Mouse (Mus musculus) embryonic facial prominence, embryonic 14.5 days (tissue): ENCODE measurements at regions not wholly inside any gene's neighbourhood (a gene's known extent, or its start where the extent isn't known, plus 50 kb on each side); places are given as distances from the start of the nearest gene placed in this dataset.

Experiments
- ATAC-seq: fragments of 200-750 bp; cut with Nextera tagmentation; 2 replicates; pipeline ENCODE4 v1.8.0; 2017; ENCODE audit warnings: low read depth, moderate number of reproducible peaks, moderate TSS enrichment
- DNase-seq: peaks from one replicate; pipeline ENCODE4 v3.0.0-alpha.2; 2015; ENCODE audit warnings: low spot score
- H3K27ac ChIP-seq: fragments of 300-500 bp; sonication (generic); replicated peaks from 2 replicates; pipeline ENCODE4 v1.5.1; 2014; ENCODE audit warnings: low read depth, mild to moderate bottlenecking, low read length, moderate library complexity
- H3K27me3 ChIP-seq: fragments of 300-500 bp; sonication (generic); replicated peaks from 2 replicates; pipeline ENCODE4 v1.6.1; 2014; ENCODE audit warnings: low read length; ENCODE audit not compliant: control insufficient read depth, insufficient read depth
- H3K36me3 ChIP-seq: fragments of 300-500 bp; sonication (generic); 2 replicates; pipeline ENCODE4 v1.6.1; 2014; ENCODE audit warnings: low read length, mixed read lengths; ENCODE audit not compliant: control insufficient read depth, insufficient read depth
- H3K4me1 ChIP-seq: fragments of 300-500 bp; sonication (generic); 2 replicates; pipeline ENCODE4 v1.6.1; 2014; ENCODE audit warnings: antibody characterized with exemption, low read length; ENCODE audit not compliant: control insufficient read depth, insufficient read depth
- H3K4me2 ChIP-seq: fragments of 300-500 bp; sonication (generic); 2 replicates; pipeline ENCODE4 v1.6.1; 2014; ENCODE audit warnings: low read depth, mild to moderate bottlenecking, low read length, moderate library complexity, mixed read lengths
- H3K4me3 ChIP-seq: fragments of 300-500 bp; sonication (generic); 2 replicates; pipeline ENCODE4 v1.5.1; 2014; ENCODE audit warnings: low read depth, mild to moderate bottlenecking, low read length
- H3K9ac ChIP-seq: fragments of 300-500 bp; sonication (generic); 2 replicates; pipeline ENCODE4 v1.6.1; 2014; ENCODE audit warnings: low read depth, mild to moderate bottlenecking, low read length, moderate library complexity, mixed read lengths
- H3K9me3 ChIP-seq: fragments of 300-500 bp; sonication (generic); 2 replicates; pipeline ENCODE4 v1.6.1; 2016; ENCODE audit warnings: low read length; ENCODE audit not compliant: control insufficient read depth
- WGBS: fragments of 180-500 bp; shearing (Covaris S2); extraction: QIAGEN DNeasy Blood & Tissue Kit; methylation state at CpG from one replicate; pipeline ENCODE4 v1.1.7; 2014; 5-methylcytosine and 5-hydroxymethylcytosine counted together

DNA sequence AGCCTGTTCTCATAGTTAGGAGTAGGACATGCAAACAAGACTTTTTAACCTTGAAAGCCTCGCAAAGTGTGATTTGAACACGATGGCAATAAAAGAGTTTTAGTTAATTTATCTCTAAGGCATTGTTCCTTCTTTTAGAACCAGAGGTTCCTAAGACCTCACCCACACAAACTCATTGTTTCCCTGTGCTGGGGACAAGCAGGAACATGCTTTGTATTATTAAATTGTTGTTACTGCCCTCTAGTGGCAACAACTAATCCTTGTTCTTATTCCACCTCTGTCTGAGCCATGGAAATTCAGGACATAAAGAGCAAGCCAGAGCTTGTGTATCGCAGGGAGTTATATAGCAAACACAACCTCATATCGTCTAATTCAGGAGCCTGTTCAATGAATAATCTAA, 157.9 kb downstream of the Gm11146 start:
- H3K27me3 ChIP-seq, result no peaks in the 10 kb centered on the region
- WGBS, result 31% methylated on average over 4 of the region's 4 CpGs
- H3K4me2 ChIP-seq, result no peak overlapping the region
- H3K4me1 ChIP-seq, result 0 out of 2 replicates have a peak, but pooled peaks cover 4% of the 10 kb centered on the region
- H3K4me3 ChIP-seq, result no peak overlapping the region
- DNase-seq (peak; percentile 91), ATAC-seq (peak; percentile 83; the same call in 1 of the 2 replicates)
- no peaks in the 10 kb centered on the region for H3K36me3 ChIP-seq
- no peaks in the 10 kb centered on the region for H3K9me3 ChIP-seq
- no peak overlapping the region for H3K27ac ChIP-seq
- H3K9ac ChIP-seq, result no peak overlapping the region

DNA sequence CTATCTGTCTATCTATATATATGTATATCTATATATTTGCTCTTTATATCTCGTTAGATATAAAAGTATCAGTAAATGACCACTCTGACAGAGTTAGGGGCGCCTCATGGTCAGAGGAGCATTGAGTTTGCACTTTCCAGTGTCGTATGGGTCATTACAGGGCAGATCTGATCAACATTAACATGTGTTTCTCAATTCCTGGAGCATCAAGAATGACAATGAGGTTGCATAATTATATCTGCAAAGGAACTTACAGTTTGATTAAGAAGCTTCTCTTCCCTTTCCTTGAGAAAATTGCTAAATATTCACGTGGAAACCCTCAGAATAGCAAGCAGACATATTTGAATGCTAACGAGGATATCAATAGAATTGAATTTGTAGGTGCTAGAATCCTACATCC, 158.6 kb downstream of the Gm11146 start:
- H3K27ac ChIP-seq, result no peak overlapping the region
- H3K4me2 ChIP-seq, result no peak overlapping the region
- ATAC-seq (no peak), DNase-seq (no peak)
- 87% methylated on average over 5 of the region's 5 CpGs for WGBS
- no peak overlapping the region for H3K4me3 ChIP-seq
- no peaks in the 10 kb centered on the region for H3K9me3 ChIP-seq
- no peaks in the 10 kb centered on the region for H3K36me3 ChIP-seq
- H3K4me1 ChIP-seq, result 0 out of 2 replicates have a peak, but pooled peaks cover 4% of the 10 kb centered on the region
- H3K27me3 ChIP-seq, result no peaks in the 10 kb centered on the region
- no peak overlapping the region for H3K9ac ChIP-seq

DNA sequence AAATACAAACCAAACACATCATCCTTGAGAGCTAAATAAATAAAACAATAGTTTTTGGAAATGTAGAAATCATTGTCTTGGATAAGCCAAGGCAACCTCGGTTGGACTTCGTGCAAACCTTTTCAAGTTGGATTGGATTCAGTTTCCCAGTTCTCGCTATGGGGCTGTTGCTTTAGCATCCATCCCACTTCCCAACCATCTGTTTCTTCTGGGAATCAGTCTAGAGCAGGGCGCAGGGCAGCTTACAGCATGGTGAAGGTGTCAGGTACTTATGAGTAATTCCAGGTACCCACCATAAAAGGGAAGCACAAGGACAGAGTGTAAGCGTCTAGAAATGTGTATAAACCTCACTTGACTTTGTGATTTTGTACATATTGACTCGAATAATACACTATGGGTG, 159.0 kb downstream of the Gm11146 start:
- H3K27me3 ChIP-seq, result no peaks in the 10 kb centered on the region
- no peak overlapping the region for H3K9ac ChIP-seq
- DNase-seq (no peak), ATAC-seq (no peak)
- no peak overlapping the region for H3K27ac ChIP-seq
- 0 out of 2 replicates have a peak, but pooled peaks cover 4% of the 10 kb centered on the region for H3K4me1 ChIP-seq
- no peaks in the 10 kb centered on the region for H3K9me3 ChIP-seq
- no peak overlapping the region for H3K4me2 ChIP-seq
- no peak overlapping the region for H3K4me3 ChIP-seq
- H3K36me3 ChIP-seq, result no peaks in the 10 kb centered on the region
- WGBS, result 94% methylated on average over 6 of the region's 6 CpGs

DNA sequence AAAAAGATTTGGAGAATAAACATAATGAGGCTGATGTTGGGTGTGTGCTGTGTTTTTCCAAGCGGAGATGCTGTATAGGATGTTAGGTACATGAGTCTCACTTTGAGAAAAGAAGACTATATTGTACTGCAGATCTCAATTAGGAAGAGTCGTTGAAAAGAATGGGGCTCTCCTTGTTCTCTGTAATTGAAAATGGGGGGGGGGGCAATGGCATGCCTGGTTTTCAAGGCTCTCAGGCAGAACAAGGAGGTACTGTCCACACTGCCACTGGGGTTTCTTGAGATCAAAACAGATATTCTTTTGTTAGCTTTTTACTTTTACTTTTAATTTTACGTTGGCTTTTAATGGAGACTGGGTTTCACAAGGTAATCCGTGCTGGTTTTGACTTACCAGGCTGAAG, 170.5 kb downstream of the Gm11146 start:
- no peak for DNase-seq
- Histone ChIP-seq H3K36me3 (no peaks in the 10 kb centered on the region), H3K27me3 (no peaks in the 10 kb centered on the region), H3K27ac (no peak overlapping the region; the same call in 1 of the 2 replicates), H3K4me1 (no peaks in the 10 kb centered on the region), H3K9me3 (no peaks in the 10 kb centered on the region), H3K4me3 (no peak overlapping the region), H3K4me2 (no peak overlapping the region), H3K9ac (no peak overlapping the region)
- no peak for ATAC-seq
- 55% methylated on average over 4 of the region's 4 CpGs for WGBS

DNA sequence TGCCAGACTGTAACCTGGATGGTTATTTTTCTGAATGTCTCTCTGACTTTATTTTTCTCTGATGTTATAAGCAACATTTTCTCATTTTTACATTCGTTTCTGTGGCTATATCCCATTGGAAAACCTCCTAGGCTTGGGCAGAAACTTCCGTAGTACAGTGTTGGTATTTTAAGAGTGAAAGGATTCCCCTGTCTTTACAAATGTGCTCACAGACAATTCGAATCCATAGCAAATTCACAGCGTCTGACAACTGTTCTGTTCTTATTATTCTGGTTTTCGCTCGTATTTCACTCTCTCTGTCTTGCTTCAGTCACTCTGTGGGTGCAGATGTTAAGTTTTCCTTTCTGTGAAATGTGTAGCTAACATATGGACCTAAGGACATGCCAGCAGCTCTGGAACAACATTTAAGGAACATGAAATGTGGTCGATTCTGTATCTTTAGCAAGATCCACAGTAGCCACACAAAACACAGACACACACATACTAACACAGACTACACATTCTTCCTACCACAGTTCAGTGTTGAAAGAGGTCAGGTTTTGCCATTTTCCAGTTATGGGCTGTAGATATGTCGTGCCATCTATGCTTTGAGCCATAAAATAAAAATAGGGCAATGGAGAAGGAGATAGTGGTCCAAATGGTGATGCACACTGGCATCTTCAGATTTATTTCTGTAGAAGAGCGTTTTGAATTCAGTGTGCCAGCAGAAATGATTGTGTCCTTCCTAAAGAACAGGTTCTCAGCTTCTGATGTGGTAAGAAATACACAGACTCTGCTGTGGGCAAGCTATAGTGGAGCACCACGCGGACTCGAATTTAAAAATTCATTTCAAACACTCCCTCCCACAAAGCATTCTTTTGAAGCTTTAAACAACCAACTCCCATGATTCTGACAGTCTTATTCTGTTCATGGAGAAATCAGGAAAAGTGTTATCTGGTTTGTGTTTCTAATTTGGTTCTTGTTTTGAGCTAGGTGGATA, 179.2 kb downstream of the Gm11146 start:
- ATAC-seq, result no peak
- no peaks in the 10 kb centered on the region for H3K36me3 ChIP-seq
- no peaks in the 10 kb centered on the region for H3K27me3 ChIP-seq
- H3K4me1 ChIP-seq, result peaks cover 35% of the 10 kb centered on the region
- H3K4me2 ChIP-seq, result peak overlapping the region; percentile 61
- no peak overlapping the region; the same call in 1 of the 2 replicates for H3K4me3 ChIP-seq
- H3K9ac ChIP-seq, result peak overlapping the region; percentile 30; the same call in 1 of the 2 replicates
- peak; percentile 17 for DNase-seq
- 64% methylated on average over 12 of the region's 12 CpGs for WGBS
- no peaks in the 10 kb centered on the region for H3K9me3 ChIP-seq
- H3K27ac ChIP-seq, result peak overlapping the region; percentile 79

DNA sequence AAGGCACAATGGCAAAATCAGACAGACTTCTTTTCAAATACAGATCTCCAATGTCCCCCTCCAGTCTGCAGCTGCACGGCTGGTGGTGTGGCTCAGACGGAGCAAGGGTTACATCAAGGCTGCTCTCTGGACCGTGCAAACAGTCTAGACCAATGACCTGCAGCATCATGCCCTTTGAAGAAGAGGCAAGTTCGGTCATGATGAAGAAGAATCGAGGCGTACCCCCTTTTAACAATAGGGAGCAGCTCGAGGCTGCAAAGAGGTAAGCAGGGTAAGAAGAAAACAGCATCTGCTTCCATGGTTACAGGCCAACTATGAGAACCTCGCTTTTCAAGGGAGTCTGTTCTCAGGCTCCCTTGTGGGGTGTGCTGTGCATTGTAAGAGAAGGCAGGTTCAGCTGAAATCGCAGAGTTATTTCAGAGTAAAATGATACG, 180.3 kb downstream of the Gm11146 start:
- no peaks in the 10 kb centered on the region for H3K9me3 ChIP-seq
- H3K27me3 ChIP-seq, result no peaks in the 10 kb centered on the region
- H3K36me3 ChIP-seq, result no peaks in the 10 kb centered on the region
- peak overlapping the region; percentile 61 for H3K4me2 ChIP-seq
- WGBS, result 12% methylated on average over 10 of the region's 10 CpGs
- peak overlapping the region; percentile 56 for H3K9ac ChIP-seq
- peak; percentile 91 for DNase-seq
- peak overlapping the region; percentile 29 for H3K4me3 ChIP-seq
- H3K4me1 ChIP-seq, result peaks cover 35% of the 10 kb centered on the region
- peak; percentile 89 for ATAC-seq
- peak overlapping the region; percentile 79 for H3K27ac ChIP-seq

DNA sequence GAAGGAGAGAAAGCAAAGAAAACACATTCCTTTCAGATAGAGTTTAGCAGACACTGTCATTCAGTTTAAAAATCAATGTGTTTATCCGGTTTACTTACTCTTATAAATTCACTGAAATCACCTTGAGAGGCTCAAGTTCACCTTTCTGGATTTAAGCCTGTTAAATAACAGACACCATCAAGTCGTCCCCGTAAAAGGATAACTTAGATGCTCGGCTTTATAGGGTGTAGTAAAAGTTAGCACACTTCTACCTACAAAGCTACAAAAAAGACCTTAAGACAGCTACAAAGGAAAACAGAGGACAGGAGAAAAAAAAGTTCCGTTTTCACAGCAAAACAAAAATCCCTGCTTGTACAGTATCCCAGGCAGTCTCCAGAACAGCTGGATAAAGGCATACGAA, 180.9 kb downstream of the Gm11146 start:
- Histone ChIP-seq H3K4me1 (peaks cover 35% of the 10 kb centered on the region), H3K9me3 (no peaks in the 10 kb centered on the region), H3K4me3 (peak overlapping the region; percentile 29), H3K4me2 (peak overlapping the region; percentile 61), H3K9ac (peak overlapping the region; percentile 56), H3K27ac (peak overlapping the region; percentile 79), H3K27me3 (no peaks in the 10 kb centered on the region), H3K36me3 (no peaks in the 10 kb centered on the region)
- no peak for ATAC-seq
- no peak for DNase-seq
- WGBS, result 37% methylated on average over 6 of the region's 6 CpGs

DNA sequence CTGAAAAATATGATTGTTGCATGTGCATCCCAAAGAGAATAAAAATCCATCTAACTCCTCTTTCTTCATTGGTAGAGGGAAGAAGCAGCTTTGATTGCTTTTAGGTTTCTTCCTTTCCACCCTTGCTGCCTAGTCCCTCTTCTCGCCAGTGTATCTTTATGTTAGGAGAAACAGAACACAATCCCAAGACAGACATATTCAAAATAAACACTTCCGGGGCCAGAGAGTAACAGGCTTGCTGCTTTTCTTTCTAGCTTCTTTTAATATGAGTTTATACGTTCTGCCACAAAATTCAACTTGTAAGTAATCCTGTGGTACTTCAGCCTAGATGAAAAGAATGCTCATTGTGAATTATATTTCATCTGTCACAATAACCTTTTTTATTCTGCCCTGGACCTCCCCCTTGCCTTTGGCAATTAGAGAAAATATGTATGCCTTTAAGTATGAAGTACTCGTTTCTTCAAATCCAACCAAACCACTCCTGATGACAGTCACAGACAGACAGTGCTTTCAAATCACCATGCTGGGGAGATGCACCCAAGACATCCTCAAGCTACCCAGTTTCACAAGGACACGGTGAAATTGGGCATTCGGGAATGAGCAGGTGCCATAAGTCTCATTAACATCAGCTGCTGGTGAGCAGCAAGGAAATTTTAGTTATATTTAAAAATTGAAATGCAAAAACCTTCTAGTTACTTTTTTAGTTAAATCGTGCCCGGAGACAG, 181.6 kb downstream of the Gm11146 start:
- H3K4me2 ChIP-seq, result peak overlapping the region; percentile 35
- H3K36me3 ChIP-seq, result no peaks in the 10 kb centered on the region
- no peaks in the 10 kb centered on the region for H3K9me3 ChIP-seq
- no peaks in the 10 kb centered on the region for H3K27me3 ChIP-seq
- no peak for DNase-seq
- peak overlapping the region; percentile 61 for H3K27ac ChIP-seq
- ATAC-seq, result no peak
- H3K4me1 ChIP-seq, result peaks cover 35% of the 10 kb centered on the region
- H3K4me3 ChIP-seq, result 0 out of 2 replicates have a peak overlapping the region, but pooled peaks have one; percentile 3
- whole genome bisulfite sequencing, result 50% methylated on average over 8 of the region's 8 CpGs
- H3K9ac ChIP-seq, result peak overlapping the region; percentile 28; the same call in 1 of the 2 replicates
